Mouse (Mus musculus) gastrocnemius, postnatal 36 days (tissue): ENCODE measurements at regions not wholly inside any gene's neighbourhood (a gene's known extent, or its start where the extent isn't known, plus 50 kb on each side); places are given as distances from the start of the nearest gene placed in this dataset.

ENCODE experiments used
- DNase-seq, 2 experiments: peaks; one replicate each; pipeline ENCODE4 v3.0.0; 2022
- intact Hi-C: fragments of 180-260 bp; cut with DNase I; formaldehyde crosslinking; loops from one replicate; pipeline ENCODE4 v1.15.1; 2025

GRCm38 (mm10) chr19:28205691-28206090 is 194.7 kb upstream of the Rfx3 start:
- no peak for DNase-seq
- intact Hi-C loops: no loop called here

DNA sequence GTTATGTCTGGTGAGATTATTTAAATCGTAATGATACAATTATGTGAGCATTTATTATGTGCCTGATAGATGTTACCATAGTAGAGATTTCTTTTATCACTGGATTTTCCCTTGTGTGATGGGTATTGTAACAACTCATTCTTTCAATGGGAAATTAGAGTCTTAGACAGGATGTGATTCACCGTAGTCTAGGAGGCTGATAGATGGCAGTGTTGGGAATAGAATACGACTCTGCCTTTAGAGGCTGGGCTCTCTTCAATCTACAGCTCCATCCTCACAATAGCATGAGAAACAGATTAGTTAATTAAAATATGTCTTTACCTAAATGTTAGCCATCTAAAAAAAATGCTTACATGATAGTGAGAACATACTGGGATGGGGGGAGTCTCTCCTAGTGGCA is 192.8 kb upstream of the Rfx3 start:
- intact Hi-C loops: no loop called here

DNA sequence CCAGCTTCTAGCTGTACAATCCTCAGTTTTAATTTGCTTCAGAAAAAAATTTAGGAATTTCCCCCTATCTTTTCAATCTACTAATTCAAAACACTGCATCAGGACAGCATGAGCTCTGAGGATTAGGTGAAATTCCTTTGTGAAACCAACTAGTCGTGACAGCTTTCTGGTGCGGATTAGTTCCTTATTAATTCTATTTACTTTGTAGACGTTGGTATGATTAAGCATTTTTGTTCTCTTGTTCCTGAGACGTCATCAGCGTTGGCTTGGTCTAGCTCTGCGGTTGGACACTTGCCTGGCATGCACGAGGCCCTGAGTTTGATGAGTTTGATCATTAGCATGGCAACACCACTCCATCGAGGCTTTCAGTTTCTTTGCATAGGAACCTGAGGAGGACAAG is 188.4 kb upstream of the Rfx3 start:
- intact Hi-C loops: no loop called here
- DNase-seq: no peak

More for the DNA sequence above, 192.8 kb upstream of the Rfx3 start:
- DNase-seq: no peak

DNA sequence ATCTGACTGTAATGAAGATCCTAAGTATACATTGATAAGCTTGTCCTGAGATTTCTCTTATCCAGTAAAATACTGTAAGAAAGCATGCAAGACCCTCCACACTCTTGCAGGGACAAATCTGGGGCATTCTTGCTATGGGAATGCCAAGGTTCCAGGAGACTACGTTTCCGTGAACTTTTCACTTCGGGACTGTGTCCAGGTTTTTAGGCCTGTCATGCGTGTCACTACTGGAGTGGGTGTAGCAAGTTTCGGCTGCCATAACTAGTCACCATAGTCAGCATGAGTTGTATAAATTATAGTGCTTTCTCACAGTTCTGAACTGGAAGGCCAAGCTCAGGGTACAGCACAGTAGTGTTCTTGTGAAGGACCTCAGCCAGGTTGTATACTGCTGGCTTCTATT is 185.9 kb upstream of the Rfx3 start:
- intact Hi-C loops: no loop called here
- no peak for DNase-seq

- DNase-seq: no peak
These were observed 181.3 kb upstream of the Rfx3 start for GRCm38 (mm10) chr19:28192248-28192647.

GRCm38 (mm10) chr19:28191428-28192116 is 180.6 kb upstream of the Rfx3 start:
- intact Hi-C loops: no loop called here
- no peak for DNase-seq

More at GRCm38 (mm10) chr19:28192248-28192647, 181.3 kb upstream of the Rfx3 start:
- intact Hi-C loops: no loop called here

- no peak for DNase-seq
- intact Hi-C loops: no loop called here
These were observed 179.3 kb upstream of the Rfx3 start for GRCm38 (mm10) chr19:28190250-28190649.

- intact Hi-C loops: no loop called here
- DNase-seq: no peak
These were observed 177.4 kb upstream of the Rfx3 start for GRCm38 (mm10) chr19:28188363-28188762.

GRCm38 (mm10) chr19:28182411-28183182 is 171.6 kb upstream of the Rfx3 start:
- intact Hi-C loops: no loop called here

DNA sequence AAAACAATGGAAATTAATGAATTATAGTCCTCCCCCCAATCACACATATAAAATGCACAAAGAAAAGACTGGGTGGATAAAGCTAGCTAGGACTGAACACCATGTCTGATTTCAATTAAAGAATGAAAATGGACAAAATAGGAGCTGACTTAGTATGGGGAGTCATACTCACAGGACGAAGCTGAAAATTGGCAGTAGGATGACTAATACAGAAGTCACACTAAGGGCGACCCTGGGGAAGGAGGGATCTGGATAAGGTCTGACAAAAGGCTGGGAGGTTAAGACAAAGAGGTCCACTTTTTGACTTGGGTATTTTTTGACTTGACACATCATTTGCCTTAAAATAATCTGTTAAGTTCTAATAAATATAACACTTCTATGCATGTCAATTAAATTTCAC is 170.2 kb upstream of the Rfx3 start:
- no peak for DNase-seq
- intact Hi-C loops: no loop called here

More at GRCm38 (mm10) chr19:28182411-28183182, 171.6 kb upstream of the Rfx3 start:
- DNase-seq: no peak

- DNase-seq: no peak
- intact Hi-C loops: no loop called here
These were observed 167.1 kb upstream of the Rfx3 start for GRCm38 (mm10) chr19:28178114-28178513.

- intact Hi-C loops: no loop called here
- DNase-seq: no peak
These were observed 165.9 kb upstream of the Rfx3 start for GRCm38 (mm10) chr19:28176821-28177220.

DNA sequence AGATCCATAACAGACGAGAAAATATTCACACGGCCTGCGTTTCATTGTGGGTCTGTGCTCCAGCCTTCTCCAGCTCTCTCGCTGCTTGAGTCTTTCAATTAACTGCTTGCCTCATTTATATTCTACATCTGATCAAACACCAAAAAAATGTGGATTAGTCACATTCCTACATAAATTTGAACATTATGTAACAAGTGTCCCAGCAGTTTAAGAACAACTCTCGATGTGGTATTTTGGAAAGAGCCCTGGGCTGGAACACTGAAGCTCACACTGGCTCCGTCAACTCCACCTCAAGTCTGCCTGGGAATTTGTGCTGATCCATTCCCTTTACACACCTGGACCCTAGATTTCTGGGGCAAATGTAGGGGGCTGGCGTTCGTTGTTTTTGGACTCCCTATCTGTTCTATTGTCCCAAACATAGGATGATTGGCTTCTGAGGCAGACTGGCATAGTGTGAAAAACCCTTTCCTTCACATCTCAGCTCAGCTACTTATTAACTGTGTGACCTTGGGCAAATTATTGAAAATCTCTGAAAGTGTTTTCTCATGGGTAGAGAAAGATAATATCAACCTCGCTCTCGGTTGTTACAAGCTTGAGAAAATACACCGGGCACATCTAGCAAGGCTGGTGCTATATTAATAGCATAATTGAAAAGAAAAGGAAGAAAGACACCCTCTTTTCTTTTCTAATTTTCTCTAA is 161.0 kb upstream of the Rfx3 start:
- DNase-seq: no peak
- intact Hi-C loops: no loop called here

- intact Hi-C loops: loop anchor here (10.0 kb wide), 1 partner anchor 557 kb away; no protein-coding TSS in a partner anchor
These were observed 156.6 kb upstream of the Rfx3 start for GRCm38 (mm10) chr19:28167451-28168165.

DNA sequence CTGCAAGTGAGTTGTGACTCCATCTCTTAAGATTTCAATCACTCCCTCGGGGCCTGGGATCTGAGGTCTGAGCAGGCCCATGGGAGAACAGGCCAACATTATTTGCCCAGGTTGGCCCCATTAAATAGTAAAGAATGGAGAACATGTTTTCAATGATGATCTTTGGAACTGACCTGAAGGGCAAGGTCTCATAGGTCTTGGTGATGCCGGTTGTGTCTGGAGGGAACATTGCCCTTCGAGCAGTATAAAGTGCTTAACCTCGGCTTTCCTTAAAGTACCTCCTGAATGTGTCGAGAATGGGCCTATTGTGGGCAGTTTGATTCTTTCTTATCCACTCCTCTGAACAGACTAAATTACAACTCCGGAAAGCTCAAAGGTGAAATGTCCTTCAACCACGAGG is 155.7 kb upstream of the Rfx3 start:
- no peak for DNase-seq
- intact Hi-C loops: loop anchor here (10.0 kb wide), 1 partner anchor 558 kb away; no protein-coding TSS in a partner anchor

More at GRCm38 (mm10) chr19:28167451-28168165, 156.6 kb upstream of the Rfx3 start:
- DNase-seq: no peak

- DNase-seq: peak; percentile 18 to 25
- intact Hi-C loops: loop anchor here (10.0 kb wide), 1 partner anchor 559 kb away; no protein-coding TSS in a partner anchor
These were observed 155.0 kb upstream of the Rfx3 start for GRCm38 (mm10) chr19:28165901-28166361.

DNA sequence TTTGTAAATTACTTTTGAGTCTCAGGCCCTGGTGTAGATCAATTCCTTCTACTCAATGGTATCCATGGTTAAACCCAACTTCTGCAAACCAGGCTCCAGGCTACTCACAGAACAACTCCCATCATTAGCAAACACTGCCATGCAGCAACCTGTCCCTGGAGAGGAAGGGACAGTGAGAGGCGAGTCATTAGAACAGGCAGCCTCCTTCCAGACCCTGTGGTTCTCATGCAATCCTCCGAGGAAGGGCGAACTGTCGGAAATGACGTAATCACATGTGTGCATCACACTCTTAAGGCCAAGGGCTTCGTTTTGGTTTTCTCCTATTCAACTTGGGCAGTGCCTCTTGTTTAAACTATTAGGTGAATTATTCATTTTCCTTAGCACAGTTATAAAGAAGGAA is 152.2 kb upstream of the Rfx3 start:
- no peak for DNase-seq
- intact Hi-C loops: loop anchor here (10.0 kb wide), 1 partner anchor 562 kb away; no protein-coding TSS in a partner anchor

DNA sequence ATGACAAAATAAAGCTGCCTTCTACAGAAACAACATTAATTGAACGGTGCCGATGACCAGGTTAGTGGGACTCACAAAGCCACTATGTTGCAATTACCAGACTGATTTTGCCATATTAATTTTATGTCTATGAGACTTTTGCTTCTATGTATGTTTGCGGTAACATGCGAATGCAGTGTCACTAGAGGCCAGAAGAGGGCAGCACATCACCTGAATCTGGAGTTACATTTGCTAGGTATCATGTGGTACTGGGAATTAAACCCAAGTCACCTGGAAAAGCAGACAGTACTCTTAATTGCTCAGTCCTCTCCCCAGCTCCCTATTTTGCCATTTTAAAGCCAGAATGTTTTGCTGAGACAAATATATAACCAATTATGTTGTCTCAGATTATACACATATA is 149.6 kb upstream of the Rfx3 start:
- DNase-seq: no peak
- intact Hi-C loops: loop anchor here (10.0 kb wide), 1 partner anchor 564 kb away; no protein-coding TSS in a partner anchor

DNA sequence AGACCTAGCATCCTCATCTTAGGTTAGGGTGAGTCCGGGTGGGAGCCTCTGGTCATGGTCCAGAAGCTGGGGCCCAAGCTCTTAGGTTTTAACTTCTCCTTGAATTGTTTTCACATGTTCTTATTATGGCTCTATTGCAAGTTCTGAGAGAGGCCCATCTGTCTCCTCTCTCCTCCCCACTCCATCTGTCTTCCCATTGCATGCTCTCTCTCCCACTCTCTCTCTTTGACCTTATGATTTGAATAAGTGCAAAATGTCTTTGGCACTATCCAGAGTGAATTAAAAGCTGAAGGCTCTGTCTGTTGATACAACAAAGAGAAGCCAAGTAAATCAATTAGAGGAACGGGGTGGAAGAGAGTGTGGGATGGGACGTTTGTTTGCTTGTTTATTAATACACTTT is 146.2 kb upstream of the Rfx3 start:
- no peak for DNase-seq
- intact Hi-C loops: no loop called here

GRCm38 (mm10) chr19:28137581-28137980 is 126.6 kb upstream of the Rfx3 start:
- no peak for DNase-seq
- intact Hi-C loops: no loop called here
